Mouse (Mus musculus): ENCODE data around the gene Ankrd34a.

Ankrd34a gene
- long read RNA-seq, experiment 1: 0 reads
- long read RNA-seq, experiment 2: 0 reads

DNA sequence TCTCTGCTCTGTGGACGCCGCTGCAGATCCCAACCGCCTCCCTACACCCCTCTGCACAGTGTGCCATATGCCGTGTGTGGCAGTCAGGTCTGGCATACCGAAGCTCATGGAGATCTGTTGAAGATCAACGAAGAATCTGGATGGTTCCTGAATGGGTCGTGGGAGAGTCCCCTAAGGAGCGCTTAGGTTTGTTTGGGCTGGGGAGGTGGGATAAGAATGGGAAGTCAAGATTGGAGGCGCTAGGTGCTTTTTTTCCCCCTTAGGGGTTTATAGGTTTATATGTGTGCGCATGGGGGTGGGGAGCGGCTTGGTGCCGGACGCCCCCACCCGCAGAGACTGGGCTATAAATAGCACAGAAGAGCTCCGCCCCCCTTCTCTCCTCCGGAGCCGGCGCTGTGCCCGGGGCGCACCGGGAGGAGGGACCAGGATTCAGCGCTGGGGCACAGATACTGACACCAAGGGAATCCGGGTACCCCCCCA is at the start of gene Ankrd34a:
Gene Ankrd34a (plus strand): TSS at position 409 of the 480 bp plus-strand sequence.
- intact Hi-C loops (cut with DNase I): loop anchor here (5.0 kb wide), 1 partner anchor 41 kb away; the partner anchor contains the start of genes Gm42957 and Pex11b

DNA sequence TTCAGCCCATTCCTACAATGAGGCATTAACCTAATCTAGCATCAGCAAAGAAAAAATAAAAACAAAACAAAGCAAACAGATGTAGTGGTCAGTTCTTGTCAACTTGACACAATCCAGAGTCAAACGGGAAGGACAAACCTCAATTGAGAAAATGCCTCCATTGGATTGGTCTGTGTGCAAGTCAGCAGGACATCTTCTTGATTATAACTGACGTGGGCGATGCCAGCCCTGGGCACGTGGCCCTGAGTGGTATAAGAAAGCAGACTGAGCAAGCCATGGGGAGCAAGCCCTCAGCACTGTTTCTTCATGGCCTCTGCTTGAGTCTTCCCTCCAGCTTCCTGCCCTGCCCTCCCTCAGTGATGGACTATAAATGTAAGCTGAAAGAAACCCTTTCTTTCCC is 49.6 kb upstream of the Ankrd34a start:
- intact Hi-C loops (cut with DNase I): loop anchor here (10.0 kb wide), 1 partner anchor 158 kb away; the partner anchor contains the start of gene Nudt17

DNA sequence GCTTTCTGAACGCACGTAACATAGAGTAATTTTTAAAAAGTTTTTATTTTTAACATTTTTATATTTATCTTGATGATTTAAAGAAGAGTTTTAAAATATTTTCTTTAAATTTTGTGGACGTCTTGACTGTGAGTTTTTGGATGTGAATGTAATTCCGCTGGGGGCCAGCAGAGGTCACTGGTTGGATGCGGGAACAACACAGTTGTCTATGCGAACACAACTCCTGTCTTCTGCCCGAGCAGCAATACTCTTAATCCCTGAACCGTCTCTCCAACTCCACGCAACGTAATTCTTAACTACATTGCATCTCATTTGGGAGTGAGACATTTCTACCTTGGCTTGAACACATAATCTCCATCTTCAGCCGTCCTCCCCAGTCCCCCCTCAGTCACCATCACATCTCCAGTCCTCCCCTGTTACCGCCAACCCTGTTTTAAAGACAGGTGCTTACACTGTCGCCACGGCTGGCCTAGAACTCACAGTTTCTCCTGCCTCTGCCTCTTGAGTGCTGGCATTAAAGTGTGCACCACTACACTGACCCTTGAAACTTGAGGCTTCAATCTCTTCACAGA is 49.0 kb upstream of the Ankrd34a start:
- intact Hi-C loops (cut with DNase I): loop anchor here (10.0 kb wide), 1 partner anchor 157 kb away; the partner anchor contains the start of gene Nudt17

DNA sequence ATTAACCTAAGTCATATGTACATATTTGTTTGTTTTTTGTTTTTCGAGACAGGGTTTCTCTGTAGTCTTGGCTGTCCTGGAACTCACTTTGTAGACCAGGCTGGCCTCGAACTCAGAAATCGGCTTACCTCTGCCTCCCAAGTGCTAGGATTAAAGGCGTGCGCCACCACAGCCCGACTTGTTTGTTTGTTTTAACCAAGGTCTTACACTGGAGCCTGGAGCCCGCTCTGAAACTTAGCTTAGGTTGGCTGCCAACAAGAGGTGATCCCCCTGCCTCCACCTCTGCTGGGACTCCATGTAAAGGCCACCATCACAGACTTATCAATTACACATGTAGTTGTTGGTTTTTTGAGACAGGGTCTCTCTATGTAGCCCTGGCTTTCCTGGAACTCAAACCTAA is 47.6 kb upstream of the Ankrd34a start:
- intact Hi-C loops (cut with DNase I): loop anchor here (2.0 to 10.0 kb wide), 2 partner anchors 32 to 156 kb away; partner anchors contain the start of gene Nudt17

DNA sequence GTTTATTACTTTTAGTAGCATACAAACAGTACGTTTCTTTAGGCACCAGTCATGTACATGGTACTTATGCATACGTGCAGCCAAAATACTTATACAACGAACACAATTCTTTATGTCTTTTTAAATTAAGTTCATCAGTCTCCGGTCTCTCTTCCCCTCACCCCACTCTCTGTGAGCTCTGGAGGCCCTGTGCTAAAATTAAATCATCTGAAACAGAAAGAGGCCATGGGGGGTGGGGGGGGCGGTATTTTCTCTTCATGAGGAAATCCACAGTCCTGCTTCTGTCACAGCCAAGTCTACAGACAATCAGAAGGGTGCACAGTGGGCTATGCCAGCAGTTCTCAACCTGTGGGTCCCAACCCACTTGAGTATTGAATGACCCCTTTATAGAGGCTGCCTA is 47.1 kb upstream of the Ankrd34a start:
- intact Hi-C loops (cut with DNase I): loop anchor here (2.0 to 10.0 kb wide), 2 partner anchors 31 to 155 kb away; partner anchors contain the start of gene Nudt17

DNA sequence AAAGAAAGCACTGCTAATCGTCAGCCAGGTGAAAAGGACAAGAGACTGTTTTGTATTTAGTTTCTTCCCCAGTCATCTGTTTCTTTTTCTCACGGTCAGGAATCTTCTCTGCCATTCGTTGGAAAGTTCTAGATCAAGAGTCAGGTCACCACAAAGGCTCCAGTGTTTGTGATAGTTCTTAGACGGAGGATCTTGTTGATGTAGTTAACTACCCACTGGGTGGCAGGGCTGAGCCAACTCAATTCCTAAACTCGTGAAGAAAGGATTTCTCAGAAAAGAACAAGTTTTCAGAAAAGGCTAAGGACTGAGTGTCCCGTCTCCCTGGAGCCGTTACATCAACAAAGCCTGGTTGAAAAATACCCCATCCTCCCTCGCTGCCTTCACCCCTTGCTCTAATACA is 45.2 kb upstream of the Ankrd34a start:
- intact Hi-C loops (cut with DNase I): no loop called here

DNA sequence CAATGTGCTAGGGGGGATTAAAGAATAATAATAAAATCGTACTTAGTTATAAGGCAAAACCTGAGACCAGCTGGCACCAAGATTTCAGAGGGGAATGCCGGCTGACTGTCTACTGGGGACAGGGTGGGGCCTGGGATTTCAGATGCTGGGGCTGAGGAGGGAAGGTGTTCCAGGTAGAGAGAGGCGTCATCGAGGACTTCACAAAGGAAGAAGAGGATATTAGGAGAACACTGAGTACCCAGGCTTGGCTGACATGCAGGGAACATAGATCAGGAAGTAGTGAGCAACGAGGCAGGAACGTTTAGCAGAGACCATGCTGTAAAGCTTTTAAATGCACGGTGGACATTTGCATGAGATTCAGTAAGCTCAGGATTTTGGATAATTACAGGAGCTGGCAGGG is 44.5 kb upstream of the Ankrd34a start:
- intact Hi-C loops (cut with DNase I): no loop called here

DNA sequence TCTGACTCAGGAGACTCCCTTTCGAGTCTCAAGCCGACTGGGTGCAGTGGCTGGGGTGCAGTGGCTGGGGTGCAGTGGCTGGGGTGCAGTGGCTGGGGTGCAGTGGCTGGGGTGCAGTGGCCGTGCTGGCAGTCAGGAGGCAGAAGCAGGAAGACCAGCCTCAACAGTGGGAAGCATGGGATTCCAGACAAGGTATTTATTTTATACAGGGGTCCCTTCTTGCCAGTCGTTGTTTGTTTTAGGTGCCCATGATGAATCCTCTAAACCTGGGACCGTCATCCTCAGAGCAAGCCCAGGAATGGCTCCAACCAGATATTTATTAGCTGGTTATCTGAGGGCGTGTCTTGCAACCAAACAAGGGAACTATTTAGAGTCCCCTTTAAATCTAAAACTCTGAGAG is 42.8 kb upstream of the Ankrd34a start:
- intact Hi-C loops (cut with DNase I): no loop called here

DNA sequence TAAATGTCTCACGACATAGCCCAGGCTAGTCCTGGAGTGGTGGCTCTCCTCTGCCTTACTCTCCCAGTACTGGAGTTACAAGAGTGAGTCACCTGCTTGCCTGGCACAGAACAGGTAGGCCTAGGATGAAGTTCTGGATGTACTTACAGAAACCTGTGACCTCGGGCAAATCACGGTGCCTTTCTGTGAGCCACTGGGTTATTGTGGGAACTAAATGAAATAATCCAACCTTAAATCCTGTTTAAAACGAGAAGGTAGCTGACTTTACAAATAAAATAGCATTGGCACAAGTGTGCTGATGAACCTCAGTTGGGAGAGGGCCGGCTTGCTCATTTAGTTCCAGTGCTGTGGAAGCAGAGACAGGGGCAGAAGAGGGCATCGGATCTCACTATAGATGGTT is 42.2 kb upstream of the Ankrd34a start:
- intact Hi-C loops (cut with DNase I): no loop called here

DNA sequence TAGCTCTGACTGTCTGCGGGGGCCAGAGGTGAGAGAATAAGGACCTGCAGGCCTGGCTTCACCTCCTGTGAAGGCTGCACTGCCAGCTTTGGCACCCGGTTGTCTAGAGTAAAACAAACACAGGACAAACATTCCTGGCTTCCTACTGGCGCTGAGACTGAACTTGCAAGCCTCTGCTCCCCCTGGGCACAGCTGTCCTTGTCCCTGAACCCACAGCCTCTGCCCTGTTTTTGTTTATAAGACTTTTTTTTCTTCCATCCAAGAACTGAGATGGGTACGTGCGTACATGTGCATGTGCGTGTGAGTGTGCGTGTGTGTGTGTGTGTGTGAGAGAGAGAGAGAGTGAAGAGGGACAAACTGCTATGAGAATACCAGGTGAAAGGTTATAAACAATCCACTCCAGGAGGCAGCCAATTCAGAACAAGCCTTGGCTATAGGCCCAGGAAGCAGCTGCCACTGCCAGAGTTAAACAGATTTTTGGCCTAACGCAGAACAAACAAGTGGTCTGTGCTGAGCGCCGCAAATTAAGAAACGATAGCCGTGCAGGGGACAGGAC is 41.3 kb upstream of the Ankrd34a start:
- intact Hi-C loops (cut with DNase I): no loop called here

DNA sequence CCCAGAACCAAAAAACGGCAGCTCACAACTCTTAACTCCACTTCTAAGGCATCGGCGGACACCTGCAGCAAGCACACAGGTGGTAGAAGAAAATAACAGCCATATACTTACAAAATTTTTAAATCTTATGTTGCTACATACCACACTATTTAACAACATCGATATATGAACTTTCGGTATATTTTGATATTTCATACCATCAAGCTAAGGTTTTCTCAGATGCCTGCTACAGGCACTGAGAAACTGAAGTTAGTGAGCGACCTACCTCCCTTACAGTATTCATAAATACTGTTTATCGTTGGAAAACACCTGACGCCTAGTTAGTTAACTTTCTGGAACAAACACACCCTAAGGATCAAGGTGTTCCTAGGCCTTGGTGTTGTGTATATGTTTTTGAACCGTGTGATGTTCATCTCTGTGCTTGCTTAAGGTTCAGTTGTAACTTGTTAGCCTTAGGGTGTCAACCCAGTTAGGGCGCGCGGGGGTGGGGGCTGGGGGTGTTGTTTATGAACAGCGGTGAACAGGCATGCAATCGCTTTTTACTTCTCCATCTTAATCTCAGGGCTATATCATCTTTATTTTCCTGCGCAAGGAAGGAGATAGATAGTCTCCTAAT is 40.3 kb upstream of the Ankrd34a start:
- intact Hi-C loops (cut with DNase I): no loop called here

DNA sequence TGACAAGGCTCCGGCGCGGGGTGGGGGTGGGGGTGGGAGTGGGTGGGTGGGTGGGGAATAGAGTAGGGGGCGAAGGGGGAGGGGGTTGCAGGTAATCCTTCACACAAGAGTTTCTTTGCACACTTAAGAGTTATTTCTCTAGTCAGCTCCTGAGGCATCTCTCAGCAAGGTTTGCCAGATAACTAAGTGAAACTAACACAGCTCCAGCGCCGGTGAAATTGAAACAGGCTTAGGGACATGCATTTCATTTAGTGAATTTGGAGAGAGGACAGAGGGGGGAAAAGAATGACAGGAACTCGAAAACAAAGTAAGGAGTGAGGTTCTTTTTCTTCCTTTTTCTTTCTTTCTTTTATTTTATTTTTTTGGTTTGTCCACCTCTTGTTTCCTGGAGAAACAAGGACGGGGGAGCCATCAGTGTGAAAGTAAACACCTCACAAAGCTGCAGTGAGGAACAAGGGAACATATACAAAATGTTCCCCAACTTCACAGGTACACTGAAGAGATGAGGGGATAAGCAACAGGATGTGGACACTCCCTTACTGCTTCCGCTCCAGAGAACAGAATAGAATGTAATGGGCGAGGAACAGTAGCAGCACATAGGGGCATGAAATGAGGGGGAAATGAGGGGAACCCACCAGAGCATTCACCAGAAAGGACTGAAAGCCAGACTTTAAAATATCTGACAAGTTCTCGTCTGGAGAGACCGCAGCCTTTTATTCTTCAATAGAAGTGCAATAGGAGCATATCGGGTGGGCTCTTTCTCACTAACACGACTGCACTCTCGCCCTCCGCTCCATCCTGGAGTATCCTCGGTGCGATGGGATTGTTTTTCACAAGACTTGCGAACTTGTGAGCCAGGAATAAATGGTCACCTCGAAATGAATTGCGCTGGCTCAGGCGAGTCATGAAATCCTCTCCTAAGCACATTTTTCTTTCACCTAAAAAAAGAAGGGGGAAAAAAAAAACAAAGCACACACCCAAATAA is 39.5 kb upstream of the Ankrd34a start:
- intact Hi-C loops (cut with DNase I): no loop called here

DNA sequence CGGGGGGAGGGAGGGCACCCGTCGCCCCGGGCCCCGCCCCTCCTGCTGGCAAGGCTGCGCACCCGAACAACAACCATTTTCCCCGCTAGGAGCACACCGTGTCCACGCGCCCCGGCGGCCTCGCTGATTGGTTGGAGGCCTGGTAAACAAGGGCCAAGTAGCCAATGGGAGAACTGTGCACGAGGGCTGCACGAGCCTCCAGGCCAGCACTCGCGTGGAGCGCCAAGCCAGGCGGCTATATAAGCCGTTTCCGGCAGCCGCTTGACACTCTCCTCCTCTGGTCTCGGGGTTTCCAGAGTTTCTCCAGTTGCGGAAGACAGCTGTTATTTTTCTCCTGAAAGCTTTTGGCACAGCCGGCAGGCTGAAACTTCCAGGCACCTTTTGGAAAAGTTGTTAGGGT is 38.7 kb upstream of the Ankrd34a start, which contains the start of gene Txnip:
Gene Txnip (plus strand): TSS at position 264 of the 400 bp plus-strand sequence.
- intact Hi-C loops (cut with DNase I): loop anchor here (1.0 kb wide), 1 partner anchor 17 kb away; no protein-coding TSS in a partner anchor

DNA sequence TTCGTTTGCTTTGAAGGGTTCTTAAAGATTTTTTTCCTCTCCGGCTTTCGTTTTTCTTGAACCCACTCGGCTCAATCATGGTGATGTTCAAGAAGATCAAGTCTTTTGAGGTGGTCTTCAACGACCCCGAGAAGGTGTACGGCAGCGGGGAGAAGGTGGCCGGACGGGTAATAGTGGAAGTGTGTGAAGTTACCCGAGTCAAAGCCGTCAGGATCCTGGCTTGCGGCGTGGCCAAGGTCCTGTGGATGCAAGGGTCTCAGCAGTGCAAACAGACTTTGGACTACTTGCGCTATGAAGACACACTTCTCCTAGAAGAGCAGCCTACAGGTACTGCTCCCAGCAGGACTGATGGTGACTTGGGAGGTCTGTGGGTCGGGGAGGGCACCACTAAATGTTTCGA is 38.3 kb upstream of the Ankrd34a start:
- intact Hi-C loops (cut with DNase I): loop anchor here (1.0 kb wide), 1 partner anchor 16 kb away; no protein-coding TSS in a partner anchor

DNA sequence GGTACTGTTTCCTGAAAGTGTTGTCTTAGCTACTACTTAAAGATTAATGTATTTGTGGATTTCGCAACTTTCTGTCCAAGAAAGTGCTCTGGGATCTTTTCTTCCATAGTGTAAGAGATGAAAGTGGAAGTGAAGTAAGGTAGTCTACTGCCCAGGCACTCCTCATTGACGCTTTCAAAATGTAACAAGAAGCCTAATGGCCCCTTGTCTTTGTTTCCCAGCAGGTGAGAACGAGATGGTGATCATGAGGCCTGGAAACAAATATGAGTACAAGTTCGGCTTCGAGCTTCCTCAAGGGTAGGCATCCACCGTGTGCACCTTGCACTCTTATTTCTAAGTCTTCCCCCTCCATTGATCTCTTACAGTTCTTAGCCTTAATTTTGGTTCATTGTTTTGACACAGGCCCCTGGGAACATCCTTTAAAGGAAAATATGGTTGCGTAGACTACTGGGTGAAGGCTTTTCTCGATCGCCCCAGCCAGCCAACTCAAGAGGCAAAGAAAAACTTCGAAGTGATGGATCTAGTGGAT is 37.7 kb upstream of the Ankrd34a start:
- intact Hi-C loops (cut with DNase I): loop anchor here (1.0 kb wide), 1 partner anchor 16 kb away; no protein-coding TSS in a partner anchor

DNA sequence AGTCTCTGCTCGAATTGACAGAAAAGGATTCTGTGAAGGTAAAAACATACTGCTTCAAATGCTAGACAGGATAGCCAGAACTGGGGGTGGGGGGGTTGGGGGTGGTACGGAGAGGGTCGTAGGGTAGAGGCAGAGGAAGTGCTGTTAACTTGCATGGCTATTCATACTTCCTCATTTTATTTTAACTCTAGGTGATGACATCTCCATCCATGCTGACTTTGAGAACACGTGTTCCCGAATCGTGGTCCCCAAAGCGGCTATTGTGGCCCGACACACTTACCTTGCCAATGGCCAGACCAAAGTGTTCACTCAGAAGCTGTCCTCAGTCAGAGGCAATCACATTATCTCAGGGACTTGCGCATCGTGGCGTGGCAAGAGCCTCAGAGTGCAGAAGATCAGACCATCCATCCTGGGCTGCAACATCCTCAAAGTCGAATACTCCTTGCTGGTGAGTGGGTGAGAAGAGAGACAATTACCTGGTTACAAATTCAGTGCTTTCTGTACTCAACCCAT is 37.0 kb upstream of the Ankrd34a start:
- intact Hi-C loops (cut with DNase I): no loop called here

DNA sequence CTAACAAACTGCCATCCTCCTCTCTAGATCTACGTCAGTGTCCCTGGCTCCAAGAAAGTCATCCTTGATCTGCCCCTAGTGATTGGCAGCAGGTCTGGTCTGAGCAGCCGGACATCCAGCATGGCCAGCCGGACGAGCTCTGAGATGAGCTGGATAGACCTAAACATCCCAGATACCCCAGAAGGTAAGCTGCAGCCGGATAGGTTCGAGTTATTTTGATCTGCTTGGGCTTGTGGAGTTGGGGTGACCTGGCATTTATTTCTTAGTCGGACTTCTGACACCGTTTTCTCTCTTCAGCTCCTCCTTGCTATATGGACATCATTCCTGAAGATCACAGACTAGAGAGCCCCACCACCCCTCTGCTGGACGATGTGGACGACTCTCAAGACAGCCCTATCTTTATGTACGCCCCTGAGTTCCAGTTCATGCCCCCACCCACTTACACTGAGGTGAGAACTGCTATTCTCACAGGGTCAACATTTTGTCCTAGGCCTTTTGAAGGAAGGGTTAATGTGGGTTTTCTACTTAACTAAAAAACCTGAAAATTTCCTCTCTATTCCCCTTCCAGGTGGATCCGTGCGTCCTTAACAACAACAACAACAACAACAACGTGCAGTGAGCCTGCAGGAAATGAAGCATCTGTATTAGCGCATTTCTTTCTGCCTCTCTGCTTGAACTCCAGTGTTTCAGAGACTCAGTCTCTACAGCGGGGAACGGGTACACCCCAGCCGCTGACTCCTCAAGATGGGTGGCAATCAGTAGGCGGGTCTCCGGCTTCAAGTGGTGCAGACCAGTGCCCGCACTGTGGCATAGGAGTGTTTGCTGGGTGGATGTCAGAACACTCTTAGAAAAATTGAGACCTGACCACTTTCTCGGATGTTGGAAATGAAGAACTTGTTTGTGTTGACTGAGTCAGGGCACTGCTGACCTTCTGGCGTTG is 36.3 kb upstream of the Ankrd34a start:
- intact Hi-C loops (cut with DNase I): no loop called here

DNA sequence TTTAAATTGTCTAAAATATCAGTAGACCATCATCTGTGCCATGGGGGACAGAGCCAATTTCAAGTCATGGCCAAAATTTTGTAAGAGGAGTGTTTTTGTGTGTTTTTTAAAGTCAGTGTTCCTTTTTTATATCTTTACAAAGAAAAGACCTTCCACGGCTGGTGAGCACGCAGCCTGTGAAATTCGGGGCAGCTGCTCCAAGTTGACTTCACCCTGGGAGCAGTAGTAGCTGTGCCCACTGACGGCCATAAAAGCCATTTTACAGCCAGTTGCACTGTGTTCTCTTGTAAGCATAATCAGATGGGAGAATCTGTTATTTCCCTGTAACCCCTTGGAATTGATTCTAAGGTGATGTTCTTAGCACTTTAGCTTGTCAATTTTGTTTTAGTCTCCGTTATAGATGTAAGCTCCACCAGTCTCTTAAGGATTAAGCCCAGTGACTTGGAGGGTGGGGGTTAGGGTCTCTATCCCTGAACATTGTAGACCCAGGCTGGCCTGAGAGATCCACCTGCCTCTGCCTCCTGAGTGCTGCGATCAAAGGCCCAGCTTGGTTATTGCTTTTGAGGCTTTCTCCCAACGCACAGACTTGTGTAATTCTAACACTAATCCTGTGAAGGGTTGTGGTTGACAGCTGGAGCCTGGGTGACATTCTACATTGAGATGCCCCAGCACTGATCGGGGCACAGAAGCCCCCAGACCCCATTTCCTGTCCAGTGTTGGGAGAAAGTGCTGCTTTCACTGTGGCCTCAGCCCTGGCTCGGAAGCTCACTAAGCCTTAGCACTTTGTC is 35.4 kb upstream of the Ankrd34a start:
- intact Hi-C loops (cut with DNase I): no loop called here

All from adrenal gland (tissue).